8 mouse cellular contexts compared by ENCODE assay signal in genomic region chr3:16086550-16086949, GRCm38 (mm10).
DNase-seq lines count a peak whose midpoint lies in the region; ATAC-seq lines count a peak whose summit lies in the region.

No protein-coding gene starts in this region.

- no peak overlapping the region for H3K27ac ChIP-seq in midbrain, embryonic 14.5 days (replicated peaks; ENCODE audit: low read depth, low read length)
- no peak overlapping the region for H3K27ac ChIP-seq in midbrain, embryonic 15.5 days

- no peak overlapping the region for H3K4me2 ChIP-seq in midbrain, embryonic 14.5 days (ENCODE audit: low read length)
- H3K4me2 ChIP-seq in midbrain, embryonic 15.5 days = no peak overlapping the region

- DNase-seq in frontal cortex, postnatal 10 days (ENCODE audit: low spot score in 2 of 2) = no peak
- peak; percentile 49 for DNase-seq in midbrain, embryonic 14.5 days
- peak; percentile 11 for DNase-seq in forelimb bud, embryonic 11.5 days (ENCODE audit: low read depth, low spot score)
- DNase-seq in splenic B cell, adult 2 months (ENCODE audit: low read depth, low spot score) = peak; percentile 57
- DNase-seq in heart, adult 8-10 months (ENCODE audit: low spot score) = no peak

- H3K4me3 ChIP-seq in midbrain, embryonic 14.5 days (replicated peaks; ENCODE audit: low read depth, low read length) = no peak overlapping the region
- no peak overlapping the region for H3K4me3 ChIP-seq in midbrain, embryonic 15.5 days

- WGBS in midbrain, embryonic 14.5 days = 10% methylated on average over 1 of the region's 1 CpGs
- 30% methylated on average over 1 of the region's 1 CpGs for WGBS in midbrain, embryonic 15.5 days

- H3K9me3 ChIP-seq in midbrain, embryonic 14.5 days (ENCODE audit: control insufficient read depth, low read length) = no peaks in the 10 kb centered on the region
- no peaks in the 10 kb centered on the region for H3K9me3 ChIP-seq in midbrain, embryonic 15.5 days

- no peaks in the 10 kb centered on the region for H3K27me3 ChIP-seq in midbrain, embryonic 14.5 days (ENCODE audit: control insufficient read depth, insufficient read depth, low read length)
- no peaks in the 10 kb centered on the region for H3K27me3 ChIP-seq in midbrain, embryonic 15.5 days (replicated peaks)
- H3K27me3 ChIP-seq in splenic B cell, adult 2 months (ENCODE audit: control insufficient read depth, insufficient read depth, low read length, poor library complexity, severe bottlenecking) = no peaks in the 10 kb centered on the region

- H3K36me3 ChIP-seq in midbrain, embryonic 14.5 days (ENCODE audit: control insufficient read depth, insufficient read depth, low read length) = no peaks in the 10 kb centered on the region
- H3K36me3 ChIP-seq in midbrain, embryonic 15.5 days (replicated peaks) = no peaks in the 10 kb centered on the region
- H3K36me3 ChIP-seq in splenic B cell, adult 2 months (ENCODE audit: control insufficient read depth, insufficient read depth, low read length, poor library complexity, severe bottlenecking) = no peaks in the 10 kb centered on the region

- peak; percentile 80 for ATAC-seq in frontal cortex, adult (ENCODE audit: low TSS enrichment)
- peak; percentile 50 for ATAC-seq in midbrain, embryonic 14.5 days (ENCODE audit: low FRiP score, low TSS enrichment)
- no peak for ATAC-seq in midbrain, embryonic 15.5 days (replicated peaks)
- ATAC-seq in cerebellum, adult (ENCODE audit: insufficient number of reproducible peaks, low FRiP score, low TSS enrichment) = no peak

- no peak overlapping the region for H3K9ac ChIP-seq in midbrain, embryonic 14.5 days (replicated peaks; ENCODE audit: low read length)
- H3K9ac ChIP-seq in midbrain, embryonic 15.5 days = no peak overlapping the region

- H3K4me1 ChIP-seq in midbrain, embryonic 14.5 days (ENCODE audit: control insufficient read depth, insufficient read depth, low read length) = no peaks in the 10 kb centered on the region
- H3K4me1 ChIP-seq in midbrain, embryonic 15.5 days = no peaks in the 10 kb centered on the region

Comparison
In these comparisons a context has a peak if more than half of its experiments do, and no peak if none do; other contexts are left out.
1. ATAC-seq: peak in frontal cortex, adult (single experiment) and midbrain, embryonic 14.5 days (single experiment); none in midbrain, embryonic 15.5 days (single experiment) and cerebellum, adult (single experiment).
2. DNase-seq: peak in midbrain, embryonic 14.5 days (single experiment), forelimb bud, embryonic 11.5 days (single experiment) and splenic B cell, adult 2 months (single experiment); none in frontal cortex, postnatal 10 days (0 of 2) and heart, adult 8-10 months (single experiment).